Mouse (Mus musculus) cerebellum, postnatal 36 days (tissue): ENCODE results near the gene Mrpl4.
"Not testable (repeated sequence)": the region's sequence is repeated elsewhere in the genome, so short reads cannot be mapped to it uniquely, and the experiment has no call there.

Source experiments
- DNase-seq, 2 experiments: peaks; one replicate each; pipeline ENCODE4 v3.0.0; 2021 to 2022; ENCODE audit warnings: mixed read lengths in 2 of 2

Gene Mrpl4

DNA sequence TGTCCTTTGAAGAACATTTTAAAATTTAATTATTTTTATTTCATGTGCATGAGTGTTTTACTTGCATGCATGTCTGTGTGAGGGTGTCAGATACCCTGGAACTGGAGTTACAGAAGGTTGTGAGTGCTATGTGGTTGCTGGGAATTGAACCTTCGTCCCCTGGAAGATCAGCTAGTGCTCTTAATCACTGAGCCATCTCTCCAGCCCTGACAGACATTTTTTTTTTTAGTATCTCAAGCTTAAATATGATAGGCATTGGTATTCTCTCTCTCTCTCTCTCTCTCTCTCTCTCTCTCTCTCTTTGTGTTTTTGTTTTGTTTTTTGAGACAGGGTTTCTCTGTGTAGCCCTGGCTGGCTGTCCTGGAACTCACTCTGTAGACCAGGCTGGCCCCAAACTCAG is 42.2 kb downstream of the Mrpl4 start:
- not testable (repeated sequence) for DNase-seq

DNA sequence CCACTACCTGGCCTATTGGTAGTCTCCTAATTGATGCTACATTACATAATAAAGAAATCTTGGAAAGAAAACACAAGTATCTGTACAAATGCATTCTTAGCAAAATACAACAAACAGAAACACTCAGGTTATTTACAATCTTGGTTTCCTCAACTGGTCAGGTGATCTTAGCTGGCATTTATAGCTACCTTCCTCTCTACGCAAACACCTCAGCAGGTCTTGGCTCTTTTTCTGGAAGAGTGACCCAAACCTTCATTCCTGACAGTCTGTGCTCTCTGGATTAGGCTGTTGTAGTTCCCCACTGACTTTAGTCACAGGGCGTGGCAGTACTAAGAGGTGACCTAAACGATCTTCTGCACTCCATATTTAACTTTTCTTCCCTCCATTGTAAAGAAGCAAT is 42.7 kb downstream of the Mrpl4 start:
- DNase-seq: no peak

DNA sequence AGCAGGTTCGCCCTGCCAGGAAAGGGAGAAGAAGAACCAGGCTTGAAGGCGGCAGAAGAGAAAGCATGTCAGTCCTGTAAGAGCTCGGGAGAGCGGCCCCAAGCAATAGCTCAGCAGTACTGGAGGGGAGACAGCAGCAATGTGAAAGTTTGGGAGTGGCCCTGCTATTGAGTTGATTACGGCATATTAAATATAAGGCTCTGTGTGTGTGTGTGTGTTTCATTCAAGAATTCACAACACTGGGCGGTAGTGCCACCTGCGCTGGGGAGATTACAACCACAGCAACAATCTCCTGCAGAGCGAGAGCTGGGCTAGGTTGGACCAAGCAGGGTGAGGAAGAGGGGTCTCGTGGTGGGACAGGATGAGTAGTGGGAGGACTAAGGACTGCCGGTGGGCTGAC is 49.0 kb downstream of the Mrpl4 start:
- no peak for DNase-seq
